Mouse (Mus musculus) frontal cortex, adult 2 months (tissue): Measurements from ENCODE around the gene Limk2. TPM values are rescaled to one million over a fixed set of nuclear protein-coding genes. Genes with fewer than 3 reads are reported as not detected.

Experiments
- DNase-seq, 2 experiments: peaks; one replicate each; pipeline ENCODE4 v3.0.0; 2022; ENCODE audit warnings: low spot score in 1 of 2; ENCODE audit errors: extremely low spot score in 1 of 2
- polyA plus RNA-seq: library from polyadenylated mRNA; depleted of rRNA; stranded (reverse); fragments of >200 nt; gene quantifications from 2 replicates; pipeline ENCODE4 v1.2.3, GENCODE M21; 2012; rRNA removed

Limk2 gene
- polyA plus RNA-seq, 1 experiment, result 179 TPM

DNA sequence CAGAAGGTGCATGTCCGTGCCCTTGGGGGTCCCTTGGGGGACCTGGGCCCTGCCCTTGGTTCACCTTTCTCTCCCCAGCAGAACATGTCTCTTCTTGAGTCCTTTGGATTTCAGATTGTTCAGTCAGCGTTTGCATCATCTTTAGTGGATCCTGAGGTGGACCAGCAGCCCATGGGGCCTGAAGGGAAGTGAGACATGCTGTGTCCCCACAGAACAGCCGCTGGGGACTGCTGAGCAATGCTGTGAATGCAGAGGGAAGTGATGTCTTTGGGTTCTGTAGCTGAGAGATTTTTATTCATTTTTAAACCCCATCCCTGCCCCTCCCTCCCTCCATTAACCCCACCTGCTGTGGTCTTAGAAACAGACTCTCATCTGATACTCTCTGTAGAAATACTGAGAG is 101.1 kb downstream of the Limk2 start:
- DNase-seq, result no peak

- no peak for DNase-seq
Observed at GRCm38 (mm10) chr11:3305821-3306220, 103.2 kb downstream of the Limk2 start.

DNA sequence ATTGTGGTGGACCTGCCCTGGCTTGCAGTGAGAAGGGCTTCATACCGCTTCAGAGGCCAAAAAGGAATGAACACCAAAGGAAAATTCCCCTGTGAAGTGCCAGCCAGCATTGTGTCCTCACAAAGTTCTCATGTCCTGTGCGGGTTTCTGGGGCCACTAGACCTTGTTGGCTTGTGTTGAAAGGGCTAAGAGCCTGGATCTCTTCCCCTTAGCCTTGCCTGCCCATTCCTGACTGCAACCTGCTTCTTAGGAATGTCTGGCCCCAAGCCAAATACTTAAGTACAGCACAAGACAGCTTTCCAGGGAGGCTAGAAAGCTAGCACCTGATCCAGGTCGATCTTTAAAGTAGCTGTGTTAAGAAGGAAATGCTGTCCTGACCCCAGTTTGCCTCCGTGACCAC is 106.2 kb downstream of the Limk2 start:
- DNase-seq, result no peak

DNA sequence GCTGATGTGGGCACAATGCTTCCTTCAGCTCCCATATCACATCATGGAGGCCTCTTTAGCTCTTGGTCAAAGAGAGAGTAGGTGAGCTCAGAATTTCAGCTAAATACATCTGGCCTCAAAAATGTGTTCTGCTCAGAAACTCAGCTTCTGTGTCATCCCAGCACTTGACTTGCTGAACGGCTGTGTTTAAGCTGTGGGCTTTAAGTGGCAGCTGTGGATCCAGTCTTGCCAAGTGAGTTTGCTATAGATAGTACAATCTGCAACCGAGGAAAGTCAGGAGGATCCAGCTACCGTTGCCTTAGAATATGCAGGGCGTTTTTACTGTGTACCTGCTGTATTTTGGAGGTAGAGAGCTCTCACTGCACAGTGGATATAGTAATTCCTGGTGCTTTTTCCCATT is 106.6 kb downstream of the Limk2 start:
- peak; percentile 50 to 67 for DNase-seq

DNA sequence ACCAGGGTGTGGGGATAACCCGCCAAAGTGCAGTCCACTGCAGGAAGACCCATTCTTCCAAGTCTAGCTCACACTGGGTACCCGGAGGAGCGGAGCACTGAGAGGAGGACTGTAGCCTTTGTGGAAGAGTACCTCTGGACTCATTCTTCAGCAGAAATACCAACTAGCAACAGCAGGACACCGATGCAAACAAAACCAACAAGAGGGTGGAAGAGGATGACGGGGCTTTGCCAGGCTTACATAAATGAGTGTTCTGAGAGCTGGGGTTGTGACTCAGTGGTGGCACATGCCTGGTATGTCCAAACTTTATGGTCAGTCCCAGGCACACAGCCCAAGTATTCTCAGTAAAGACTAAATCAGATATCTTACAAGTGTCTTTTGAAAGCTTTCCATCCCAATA is 107.9 kb downstream of the Limk2 start:
- DNase-seq, result no peak

- no peak for DNase-seq
Observed at GRCm38 (mm10) chr11:3298813-3299185, 110.2 kb downstream of the Limk2 start.

DNA sequence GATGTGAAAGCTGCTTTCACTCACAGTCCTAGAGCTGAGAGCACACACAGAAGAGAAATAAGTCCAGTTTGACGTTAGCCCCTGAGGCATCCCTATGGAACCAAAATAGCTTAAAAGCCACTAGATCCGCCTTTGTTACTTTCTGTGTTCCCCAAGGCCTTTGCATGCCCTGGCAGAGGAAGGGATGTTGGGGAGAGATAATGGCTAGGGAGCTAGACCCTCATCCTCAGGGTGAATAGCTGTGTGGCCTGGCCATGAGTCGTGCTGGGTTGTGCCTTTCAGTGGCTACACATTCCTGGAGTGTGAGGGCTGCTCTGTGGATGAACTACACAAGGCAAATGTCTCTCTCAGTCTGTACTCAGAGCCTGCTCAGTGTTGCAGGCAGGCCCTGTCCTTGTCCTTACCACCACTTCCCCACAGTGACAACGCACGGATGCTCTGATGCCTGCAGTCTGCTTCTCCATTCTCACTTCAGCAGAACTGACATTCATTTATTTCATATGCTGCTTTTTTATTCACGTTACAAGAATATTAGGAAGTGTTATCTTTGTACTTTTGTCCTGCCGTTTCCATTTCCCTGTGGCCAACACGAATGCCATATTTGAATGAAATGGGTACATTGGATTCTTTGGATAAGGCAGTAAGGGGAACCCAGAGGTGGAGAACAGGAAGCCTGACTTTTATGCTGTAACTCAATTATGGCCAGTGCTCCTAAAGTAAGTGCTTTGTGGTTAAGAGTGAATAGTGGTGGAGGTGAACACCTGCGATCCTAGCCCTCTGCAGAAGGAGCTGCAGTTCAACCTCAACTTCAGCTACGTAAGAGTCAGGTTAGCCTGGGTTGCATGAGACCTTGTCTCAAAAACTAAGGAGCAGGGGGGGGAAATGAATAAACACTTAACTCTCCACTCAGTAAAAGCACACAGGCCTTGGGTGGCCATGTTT is 110.8 kb downstream of the Limk2 start:
- no peak for DNase-seq

DNA sequence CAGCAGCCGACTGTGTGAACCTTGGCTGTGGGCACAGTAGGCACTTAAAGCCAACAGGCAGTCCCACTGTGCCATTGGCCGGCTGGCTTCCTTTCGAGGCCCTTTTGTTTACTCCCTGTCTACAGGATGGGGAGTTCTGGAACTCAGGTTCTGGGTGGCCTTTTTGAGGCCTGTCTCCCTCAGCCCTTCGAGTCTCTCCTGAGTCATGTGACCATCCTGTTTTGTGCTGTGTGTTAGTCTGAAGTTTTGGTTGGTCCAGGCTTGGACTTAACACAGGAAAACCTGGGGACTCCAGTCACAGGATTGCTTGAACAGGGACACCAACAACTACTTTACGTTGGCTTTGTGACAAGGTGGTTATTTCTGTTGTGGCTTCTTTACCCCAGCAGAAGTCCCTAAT is 112.9 kb downstream of the Limk2 start:
- DNase-seq, result no peak

- DNase-seq, result no peak
Observed at GRCm38 (mm10) chr11:3294641-3295040, 114.3 kb downstream of the Limk2 start.

Other genes starting within 250 kb of the Limk2 start
- gene Sfi1, start 215.7 kb downstream of the Limk2 start, polyA plus RNA-seq, result 32.7 and 36.6 TPM in 2 replicates
- 55.0 and 55.6 TPM in 2 replicates for gene Eif4enif1, start 206.8 kb downstream of the Limk2 start, polyA plus RNA-seq
- gene Drg1, start 142.8 kb downstream of the Limk2 start, polyA plus RNA-seq, result 76.0 and 86.1 TPM in 2 replicates
- 33.0 and 33.9 TPM in 2 replicates for gene Patz1, start 120.3 kb downstream of the Limk2 start, polyA plus RNA-seq
- gene Pik3ip1, start 78.8 kb downstream of the Limk2 start, polyA plus RNA-seq, result 43.9 and 45.8 TPM in 2 replicates
- gene Rnf185, start 43.2 kb upstream of the Limk2 start, polyA plus RNA-seq, result 29.5 and 31.6 TPM in 2 replicates
- 3.1 TPM in 2 replicates for gene Pla2g3, start 79.1 kb upstream of the Limk2 start, polyA plus RNA-seq
- 147 and 157 TPM in 2 replicates for gene Inpp5j, start 95.6 kb upstream of the Limk2 start, polyA plus RNA-seq
- 344 and 400 TPM in 2 replicates for gene Selenom, start 105.5 kb upstream of the Limk2 start, polyA plus RNA-seq
- gene Smtn, start 131.4 kb upstream of the Limk2 start, polyA plus RNA-seq, result 6.8 and 7.2 TPM in 2 replicates
- 24.6 and 29.5 TPM in 2 replicates for gene Morc2a, start 240.0 kb upstream of the Limk2 start, polyA plus RNA-seq